Mouse (Mus musculus) brown adipose tissue, adult 24 weeks (tissue): ENCODE measurements around the gene Atp2b4. TPM values are rescaled to one million over a fixed set of nuclear protein-coding genes. Genes with fewer than 3 reads are reported as not detected.
"Not testable (repeated sequence)": the region's sequence is repeated elsewhere in the genome, so short reads cannot be mapped to it uniquely, and the experiment has no call there.

Experiments used
- H3K27ac ChIP-seq: fragments of 200-500 bp; replicated peaks from 2 replicates; pipeline ENCODE4 v1.5.1; 2012; ENCODE audit warnings: low read depth, mild to moderate bottlenecking, low read length
- H3K4me1 ChIP-seq: fragments of 200-500 bp; 2 replicates; pipeline ENCODE4 v1.6.1; 2012; ENCODE audit warnings: low read length, mixed read lengths; ENCODE audit not compliant: control insufficient read depth, insufficient read depth, insufficient read length
- H3K4me3 ChIP-seq: fragments of 200-500 bp; 2 replicates; pipeline ENCODE4 v1.5.1; 2012; ENCODE audit warnings: low read depth, mild to moderate bottlenecking, low read length, moderate library complexity; ENCODE audit not compliant: insufficient read depth
- polyA plus RNA-seq: library from polyadenylated mRNA; stranded (reverse); fragments of >200 nt; gene quantifications from 2 replicates; pipeline ENCODE4 v1.2.4, GENCODE M21; 2012; ENCODE audit not compliant: missing spikeins, insufficient read depth, insufficient read length

Atp2b4 gene
- polyA plus RNA-seq, 1 experiment, result 9.6 TPM

DNA sequence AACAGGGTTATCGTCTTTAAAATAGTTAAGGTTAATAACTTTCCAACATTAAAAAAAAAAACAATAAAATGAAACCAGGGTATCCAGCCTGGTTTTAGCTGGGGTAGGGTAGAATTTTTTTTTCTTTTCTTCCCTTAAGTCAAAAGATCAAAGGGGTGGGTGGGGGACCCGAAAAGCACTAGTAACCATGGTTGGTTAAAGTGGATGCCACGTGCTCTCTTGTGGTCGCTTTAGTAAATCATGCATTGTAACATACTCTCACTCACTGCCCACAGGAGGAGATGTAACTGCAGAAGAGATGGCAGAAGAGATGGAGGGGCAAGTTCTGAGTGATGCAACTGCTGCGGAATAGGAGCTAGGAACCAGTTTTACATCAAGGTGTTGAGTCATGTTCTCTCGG lies 89.5 kb downstream of the Atp2b4 start:
- no peak overlapping the region for H3K27ac ChIP-seq
- no peak overlapping the region for H3K4me3 ChIP-seq
- no peaks in the 10 kb centered on the region; the same call in 1 of the 2 replicates for H3K4me1 ChIP-seq

DNA sequence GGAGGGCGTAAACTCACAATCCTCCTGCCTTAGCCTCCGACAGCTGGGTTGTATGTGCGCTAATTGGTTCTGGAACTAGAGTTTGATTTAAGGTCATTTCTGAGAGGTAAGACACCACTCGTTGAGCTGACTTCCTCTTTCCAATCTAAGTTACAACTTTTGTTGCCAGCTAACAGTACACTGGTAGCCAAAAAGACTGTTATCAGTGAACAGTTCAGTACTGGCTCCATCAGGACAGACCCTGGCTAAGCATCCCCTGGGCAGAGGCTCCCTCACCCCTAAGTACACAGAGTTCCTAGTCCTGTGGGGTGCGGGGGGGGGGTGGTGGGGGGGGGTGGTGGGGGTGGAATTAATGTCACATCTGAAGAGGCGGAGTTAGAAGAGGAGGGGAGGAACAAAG lies 89.9 kb downstream of the Atp2b4 start:
- no peaks in the 10 kb centered on the region; the same call in 1 of the 2 replicates for H3K4me1 ChIP-seq
- H3K4me3 ChIP-seq, result no peak overlapping the region

DNA sequence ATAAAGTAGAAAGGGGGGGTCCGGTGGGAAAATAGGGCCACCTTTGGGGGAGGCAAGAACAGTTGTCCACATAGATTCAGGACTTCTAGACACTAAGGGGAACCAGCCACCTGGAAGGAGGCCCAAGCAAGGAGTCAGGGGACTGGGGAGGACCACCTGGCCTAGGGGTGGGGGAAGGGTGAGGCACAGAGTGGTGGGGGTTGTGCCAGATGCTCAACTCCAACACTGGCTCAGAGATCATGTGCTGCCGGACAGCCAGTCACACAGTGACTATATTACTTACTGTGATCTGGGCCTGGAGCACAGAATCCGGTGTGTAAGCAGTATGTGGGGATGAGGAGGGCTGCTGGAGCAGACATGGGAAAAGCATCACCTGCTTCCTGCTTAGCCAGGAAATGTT lies 91.5 kb downstream of the Atp2b4 start:
- Histone ChIP-seq H3K4me3 (no peak overlapping the region), H3K4me1 (no peaks in the 10 kb centered on the region; the same call in 1 of the 2 replicates), H3K27ac (no peak overlapping the region)

More for the DNA sequence above, 89.9 kb downstream of the Atp2b4 start:
- no peak overlapping the region for H3K27ac ChIP-seq

GRCm38 (mm10) chr1:133701824-133702223 lies 99.0 kb downstream of the Atp2b4 start:
- H3K27ac ChIP-seq, H3K4me1 ChIP-seq, H3K4me3 ChIP-seq: not testable (repeated sequence)

DNA sequence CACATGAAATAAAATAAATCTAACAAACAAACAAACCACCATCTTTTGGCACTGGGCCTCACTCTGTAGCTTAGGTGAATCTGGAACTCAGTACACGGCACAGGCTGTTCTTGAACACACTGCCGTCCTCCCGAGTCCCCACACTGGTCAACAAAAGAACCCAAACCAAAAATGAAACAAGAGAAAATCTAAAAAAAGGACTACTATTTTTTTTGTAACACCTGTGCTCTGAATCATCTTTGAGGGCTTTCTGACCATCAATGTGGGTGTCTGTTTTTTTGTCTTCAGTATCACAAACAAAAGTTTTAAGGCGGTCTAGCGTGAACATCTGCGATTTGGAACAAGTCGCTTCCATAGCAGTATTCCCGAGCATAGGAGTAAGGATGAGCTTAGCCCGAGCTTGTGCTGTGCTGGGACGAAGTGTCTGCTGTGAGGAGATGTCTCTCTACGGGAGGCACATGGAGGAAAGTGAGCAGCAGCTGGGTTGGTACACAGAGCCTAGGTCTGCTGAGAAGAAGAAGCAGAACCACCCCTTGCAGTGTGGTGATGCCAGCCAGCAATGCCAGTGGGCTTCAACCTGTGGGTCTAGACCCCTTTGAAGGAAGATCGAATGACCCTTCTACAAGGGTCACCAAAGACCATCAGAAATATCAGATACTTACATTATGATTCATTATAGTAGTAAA lies 102.8 kb downstream of the Atp2b4 start:
- H3K4me3 ChIP-seq, result no peak overlapping the region
- no peak overlapping the region for H3K27ac ChIP-seq
- peaks cover 19% of the 10 kb centered on the region for H3K4me1 ChIP-seq

GRCm38 (mm10) chr1:133695901-133696300 lies 104.9 kb downstream of the Atp2b4 start:
- H3K27ac ChIP-seq, result no peak overlapping the region
- H3K4me1 ChIP-seq, result peaks cover 19% of the 10 kb centered on the region

DNA sequence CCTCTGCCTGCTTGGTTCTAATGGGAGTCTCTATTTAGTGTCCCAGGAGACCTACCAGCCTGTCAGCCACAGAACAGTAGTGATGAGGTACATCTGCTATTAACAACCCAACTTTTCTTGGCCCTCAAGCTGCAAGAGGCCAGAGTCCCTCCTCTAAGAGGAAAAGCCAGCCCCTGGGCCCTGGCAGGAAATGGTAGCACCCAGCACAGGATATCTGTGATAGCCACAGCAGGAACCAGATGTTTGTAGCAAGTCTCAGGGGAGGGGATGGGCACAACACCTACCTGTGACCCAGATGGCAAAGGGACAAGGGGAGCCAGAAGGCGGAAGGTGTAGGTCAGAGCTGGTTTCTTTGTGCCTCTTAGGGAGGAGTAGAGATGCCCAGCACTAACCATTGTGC lies 106.0 kb downstream of the Atp2b4 start:
- Histone ChIP-seq H3K4me1 (peaks cover 19% of the 10 kb centered on the region), H3K4me3 (no peak overlapping the region), H3K27ac (no peak overlapping the region)

More at GRCm38 (mm10) chr1:133695901-133696300, 104.9 kb downstream of the Atp2b4 start:
- no peak overlapping the region for H3K4me3 ChIP-seq

GRCm38 (mm10) chr1:133694301-133694700 lies 106.5 kb downstream of the Atp2b4 start:
- Histone ChIP-seq H3K4me1 (peaks cover 19% of the 10 kb centered on the region), H3K27ac (no peak overlapping the region), H3K4me3 (no peak overlapping the region)

DNA sequence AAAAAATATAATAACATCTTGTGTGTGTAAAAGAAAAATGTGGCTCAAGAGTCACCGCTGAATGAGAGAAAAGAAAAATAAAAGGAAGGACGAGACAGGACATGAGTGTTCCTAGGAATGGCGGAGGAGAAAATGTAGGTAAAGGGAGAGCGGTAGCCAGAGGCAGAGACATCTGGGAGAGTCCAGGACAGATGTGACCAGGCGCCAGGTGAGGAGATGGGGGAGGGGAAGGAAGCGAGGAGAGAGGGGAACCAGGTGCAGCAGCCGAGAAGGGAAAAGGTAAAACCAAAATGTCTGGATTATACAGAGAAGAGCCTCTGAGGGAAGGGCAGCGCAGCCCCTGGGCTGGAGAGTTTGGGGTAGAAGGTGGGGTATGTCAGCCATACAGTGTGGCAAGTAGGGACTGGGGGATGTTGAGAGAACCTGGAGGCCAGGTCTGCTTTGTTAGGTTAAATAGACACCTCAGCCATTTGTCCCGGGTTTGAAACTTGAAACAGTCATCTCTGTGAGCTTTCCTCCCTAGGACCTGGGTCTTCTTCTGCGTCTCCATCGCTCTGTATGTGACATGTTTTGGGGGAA lies 107.2 kb downstream of the Atp2b4 start:
- Histone ChIP-seq H3K4me1 (peaks cover 19% of the 10 kb centered on the region), H3K4me3 (no peak overlapping the region), H3K27ac (no peak overlapping the region)

- H3K27ac ChIP-seq, result no peak overlapping the region
- peaks cover 19% of the 10 kb centered on the region for H3K4me1 ChIP-seq
- H3K4me3 ChIP-seq, result no peak overlapping the region
Measured at GRCm38 (mm10) chr1:133692195-133692594, 108.6 kb downstream of the Atp2b4 start.

DNA sequence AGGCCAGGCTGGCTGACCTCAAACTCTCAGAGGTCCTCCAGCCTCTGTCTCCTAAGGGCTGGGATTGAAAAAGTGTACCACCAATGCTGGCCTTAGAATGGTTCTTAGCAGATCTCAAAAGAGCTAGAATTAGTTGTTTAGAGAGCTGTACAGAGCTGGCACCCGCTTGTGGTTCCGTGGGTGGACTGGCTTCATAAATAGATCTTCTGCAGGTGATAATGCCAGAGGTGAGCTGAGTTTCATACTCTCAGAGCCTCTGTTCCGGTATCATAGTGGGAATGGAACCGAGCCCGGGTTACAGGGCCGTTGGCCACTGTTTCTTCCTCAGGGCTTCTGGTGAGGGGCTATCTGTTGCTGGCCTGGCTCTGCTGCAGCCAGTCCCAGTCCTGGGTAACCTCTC lies 109.8 kb downstream of the Atp2b4 start:
- Histone ChIP-seq H3K4me1 (peaks cover 19% of the 10 kb centered on the region), H3K27ac (no peak overlapping the region), H3K4me3 (no peak overlapping the region)

DNA sequence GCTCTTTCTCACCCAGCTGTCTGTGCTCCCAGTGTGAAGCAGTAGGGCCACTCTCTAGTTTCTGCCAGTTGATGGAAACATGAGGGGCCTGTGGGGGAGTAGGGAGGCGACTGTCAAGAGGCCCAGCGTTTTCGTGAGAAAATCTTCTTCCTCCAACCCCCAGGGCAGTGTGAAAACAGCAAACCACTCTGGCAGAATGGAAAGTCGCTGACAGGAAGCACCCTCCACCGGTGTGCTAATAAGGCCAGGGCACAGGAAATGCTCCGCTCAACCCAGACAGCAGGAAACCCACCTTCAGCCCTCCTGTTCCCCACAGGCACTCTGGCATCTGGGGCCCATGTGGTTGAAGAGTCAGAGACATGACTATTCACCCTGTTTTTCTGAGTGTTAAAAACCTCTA lies 110.9 kb downstream of the Atp2b4 start, which contains the start of gene Lax1:
TSS of gene Lax1 (minus strand) at position 212 of the 400 bp plus-strand sequence.
- H3K4me3 ChIP-seq, result no peak within 1 kb of the TSS
- H3K27ac ChIP-seq, result no peak within 1 kb of the TSS

GRCm38 (mm10) chr1:133688301-133688700 lies 112.5 kb downstream of the Atp2b4 start:
- H3K4me1 ChIP-seq, result peaks cover 3% of the 10 kb centered on the region; the same call in 1 of the 2 replicates
- no peak overlapping the region for H3K4me3 ChIP-seq
- no peak overlapping the region for H3K27ac ChIP-seq

More for the DNA sequence above, 110.9 kb downstream of the Atp2b4 start, which contains the start of gene Lax1:
- H3K4me1 ChIP-seq, result peaks cover 10% of the 10 kb centered on the region

- Histone ChIP-seq H3K27ac (0 out of 2 replicates have a peak overlapping the region, but pooled peaks have one; percentile 12), H3K4me1 (peaks cover 3% of the 10 kb centered on the region; the same call in 1 of the 2 replicates), H3K4me3 (no peak overlapping the region)
Measured at GRCm38 (mm10) chr1:133685749-133686519, 114.9 kb downstream of the Atp2b4 start.

GRCm38 (mm10) chr1:133671801-133672200 lies 129.0 kb downstream of the Atp2b4 start:
- no peak overlapping the region for H3K27ac ChIP-seq
- H3K4me1 ChIP-seq, result no peaks in the 10 kb centered on the region
- H3K4me3 ChIP-seq, result no peak overlapping the region
